Mouse (Mus musculus) intestine, embryonic 14.5 days (tissue): ENCODE measurements at regions not wholly inside any gene's neighbourhood (a gene's known extent, or its start where the extent isn't known, plus 50 kb on each side); places are given as distances from the start of the nearest gene placed in this dataset.

Source experiments
- ATAC-seq: fragments of 200-750 bp; cut with Nextera tagmentation; replicated peaks from 2 replicates; pipeline ENCODE4 v1.8.0; 2017; ENCODE audit warnings: low read depth, moderate number of reproducible peaks, moderate TSS enrichment, moderate library complexity; ENCODE audit not compliant: low FRiP score, low TSS enrichment
- DNase-seq: peaks from one replicate; pipeline ENCODE4 v3.0.0-alpha.2; 2018; ENCODE audit warnings: low spot score
- H3K27ac ChIP-seq: fragments of 300-500 bp; sonication (generic); 2 replicates; pipeline ENCODE4 v1.5.1; 2014; ENCODE audit warnings: low read depth, mild to moderate bottlenecking, control low read depth
- H3K27me3 ChIP-seq: fragments of 300-500 bp; sonication (generic); replicated peaks from 2 replicates; pipeline ENCODE4 v1.6.1; 2014; ENCODE audit warnings: low read length, control low read depth; ENCODE audit not compliant: control insufficient read depth, insufficient read depth
- H3K36me3 ChIP-seq: fragments of 300-500 bp; sonication (generic); 2 replicates; pipeline ENCODE4 v1.6.1; 2014; ENCODE audit warnings: low read length, control low read depth; ENCODE audit not compliant: control insufficient read depth, insufficient read depth
- H3K4me1 ChIP-seq: fragments of 300-500 bp; sonication (generic); replicated peaks from 2 replicates; pipeline ENCODE4 v1.6.1; 2014; ENCODE audit warnings: low read length, control low read depth, mixed read lengths; ENCODE audit not compliant: control insufficient read depth, insufficient read depth
- H3K4me2 ChIP-seq: fragments of 300-500 bp; sonication (generic); 2 replicates; pipeline ENCODE4 v1.6.1; 2014; ENCODE audit warnings: low read length
- H3K4me3 ChIP-seq: fragments of 300-500 bp; sonication (generic); 2 replicates; pipeline ENCODE4 v1.5.1; 2014; ENCODE audit warnings: low read depth, low read length, control low read depth, mixed read lengths
- H3K9ac ChIP-seq: fragments of 300-500 bp; sonication (generic); 2 replicates; pipeline ENCODE4 v1.6.1; 2014; ENCODE audit warnings: mild to moderate bottlenecking, low read length
- H3K9me3 ChIP-seq: fragments of 300-500 bp; sonication (generic); 2 replicates; pipeline ENCODE4 v1.6.1; 2016; ENCODE audit warnings: low read length, control low read depth; ENCODE audit not compliant: control insufficient read depth
- WGBS: fragments of 180-500 bp; shearing (Covaris S2); extraction: QIAGEN DNeasy Blood & Tissue Kit; methylation state at CpG from one replicate; pipeline ENCODE4 v1.1.7; 2014; 5-methylcytosine and 5-hydroxymethylcytosine counted together

GRCm38 (mm10) chr10:35654548-35655180 is 57.0 kb downstream of the Amd2 start:
- Histone ChIP-seq H3K36me3 (no peaks in the 10 kb centered on the region), H3K4me3 (no peak overlapping the region), H3K9ac (no peak overlapping the region), H3K27ac (no peak overlapping the region), H3K4me1 (no peaks in the 10 kb centered on the region), H3K4me2 (no peak overlapping the region), H3K9me3 (no peaks in the 10 kb centered on the region), H3K27me3 (no peaks in the 10 kb centered on the region)
- peak; percentile 53 for DNase-seq
- no peak for ATAC-seq

- ATAC-seq, result no peak
- H3K36me3 ChIP-seq, result no peaks in the 10 kb centered on the region
- no peak overlapping the region for H3K4me3 ChIP-seq
- no peak for DNase-seq
- no peaks in the 10 kb centered on the region for H3K9me3 ChIP-seq
- H3K9ac ChIP-seq, result no peak overlapping the region
- no peak overlapping the region for H3K27ac ChIP-seq
- H3K4me1 ChIP-seq, result no peaks in the 10 kb centered on the region
- H3K27me3 ChIP-seq, result no peaks in the 10 kb centered on the region
- WGBS, result 64% methylated on average over 2 of the region's 2 CpGs
- H3K4me2 ChIP-seq, result no peak overlapping the region
Observed at GRCm38 (mm10) chr10:35649930-35650329, 61.8 kb downstream of the Amd2 start.

- Histone ChIP-seq H3K36me3 (no peaks in the 10 kb centered on the region), H3K4me2 (no peak overlapping the region), H3K27ac (no peak overlapping the region), H3K9ac (no peak overlapping the region), H3K9me3 (no peaks in the 10 kb centered on the region), H3K4me1 (no peaks in the 10 kb centered on the region), H3K27me3 (no peaks in the 10 kb centered on the region), H3K4me3 (no peak overlapping the region)
- DNase-seq (no peak), ATAC-seq (no peak)
- WGBS, result 97% methylated on average over 1 of the region's 1 CpGs
Observed at GRCm38 (mm10) chr10:35620853-35621252, 90.8 kb downstream of the Amd2 start.

- Histone ChIP-seq H3K27ac (no peak overlapping the region), H3K4me1 (no peaks in the 10 kb centered on the region), H3K27me3 (no peaks in the 10 kb centered on the region), H3K36me3 (no peaks in the 10 kb centered on the region), H3K4me2 (no peak overlapping the region), H3K9ac (no peak overlapping the region), H3K9me3 (no peaks in the 10 kb centered on the region), H3K4me3 (no peak overlapping the region)
- DNase-seq, result no peak
- ATAC-seq, result no peak
- WGBS, result 81% methylated on average over 1 of the region's 1 CpGs
Observed at GRCm38 (mm10) chr10:35586251-35586650, 125.4 kb downstream of the Amd2 start.
